Mouse (Mus musculus): Measurements from ENCODE around the gene Cacna1e. TPM values are rescaled to one million over a fixed set of nuclear protein-coding genes. Genes with fewer than 3 reads are reported as not detected.

Cacna1e gene
- total and polyA plus RNA-seq, 3 experiments = 0.60 to 8.5 (median 2.5) TPM

- TF ChIP-seq SIN3A (IDR thresholded peaks at IDR 0.05; ENCODE audit: low read length) = no peak
- TF ChIP-seq HCFC1 (IDR thresholded peaks at IDR 0.05; ENCODE audit: low read depth, low read length) = peak; percentile 79
- TF ChIP-seq JUN (IDR thresholded peaks at IDR 0.05; ENCODE audit: insufficient read depth, low read depth, low read length) = no peak
- in situ Hi-C loops (cut with MboI; ENCODE audit: low pct_ligation_motif_present, low pct_unique_long_range_greater_than_20kb, low sequenced_read_pairs) = loop anchor here (10.0 kb wide), 2 partner anchors 105 to 445 kb away; partner anchors contain the start of gene Cacna1e
- dilution Hi-C loops (cut with MboI; ENCODE audit: extremely low pct_ligation_motif_present, extremely low pct_unique_long_range_greater_than_20kb, low sequenced_read_pairs) = no loop called here
- H3K27me3 ChIP-seq (replicated peaks) = no peaks in the 10 kb centered on the region
- no peak overlapping the region for H3K4me2 ChIP-seq (ENCODE audit: insufficient read depth, low read depth, poor library complexity, severe bottlenecking)
- H3K79me2 ChIP-seq (replicated peaks; ENCODE audit: control insufficient read depth, extremely low read depth, insufficient read depth, poor library complexity, severe bottlenecking) = no peaks in the 10 kb centered on the region
- H3K9ac ChIP-seq (ENCODE audit: insufficient read depth, low read depth) = no peak overlapping the region
- peak; percentile 22 for DNase-seq (ENCODE audit: extremely low read depth)
- no peak overlapping the region for H3K27ac ChIP-seq (ENCODE audit: insufficient read depth, low read depth)
- peaks cover 9 to 25% of the 10 kb centered on the region in 2 experiments for H3K36me3 ChIP-seq (replicated peaks in 1 of 2; ENCODE audit: control insufficient read depth in 1 of 2, insufficient read depth in 1 of 2, low read length in 1 of 2)
- H3K4me1 ChIP-seq (ENCODE audit: control insufficient read depth in 1 of 2, insufficient read depth in 2 of 2) = peaks cover 10 to 19% of the 10 kb centered on the region in 2 experiments
- H3K9me3 ChIP-seq (replicated peaks; ENCODE audit: low read length) = no peaks in the 10 kb centered on the region
- no peak overlapping the region for H3K4me3 ChIP-seq (replicated peaks in 1 of 3; ENCODE audit: low read depth in 2 of 3, low read length in 2 of 3, poor library complexity in 1 of 3)
Observed at GRCm38 (mm10) chr1:154779908-154780514, 104.3 kb downstream of the Cacna1e start.

DNA sequence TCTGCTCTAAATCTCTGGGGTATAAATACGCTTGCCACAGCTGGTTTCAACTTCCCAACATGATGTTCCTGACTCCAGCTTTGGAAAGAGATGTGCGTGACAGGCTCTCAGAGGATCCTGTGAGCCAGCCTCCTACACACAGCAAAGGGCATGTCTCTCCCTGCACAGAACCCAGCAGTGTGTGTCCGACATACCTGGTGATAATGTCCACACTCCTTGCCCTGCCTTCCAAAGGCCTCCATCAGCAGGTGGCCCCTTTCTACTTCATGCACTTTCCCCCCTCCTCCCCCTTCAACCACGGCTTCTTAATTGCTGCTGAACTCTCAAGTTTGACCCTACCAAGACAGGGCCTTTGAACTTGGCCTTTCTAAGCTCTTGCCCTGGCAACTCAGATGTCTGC, 108.0 kb downstream of the Cacna1e start:
- Histone ChIP-seq H3K79me2 (replicated peaks; ENCODE audit: control insufficient read depth, extremely low read depth, insufficient read depth, poor library complexity, severe bottlenecking) (no peaks in the 10 kb centered on the region), H3K9ac (ENCODE audit: insufficient read depth, low read depth) (no peak overlapping the region), H3K27me3 (replicated peaks) (no peaks in the 10 kb centered on the region), H3K9me3 (replicated peaks; ENCODE audit: low read length) (no peaks in the 10 kb centered on the region), H3K27ac (ENCODE audit: insufficient read depth, low read depth) (no peak overlapping the region), H3K4me1 (ENCODE audit: control insufficient read depth in 1 of 2, insufficient read depth in 2 of 2) (peaks cover 8 to 19% of the 10 kb centered on the region in 2 experiments), H3K4me2 (ENCODE audit: insufficient read depth, low read depth, poor library complexity, severe bottlenecking) (no peak overlapping the region), H3K36me3 (replicated peaks in 1 of 2; ENCODE audit: control insufficient read depth in 1 of 2, insufficient read depth in 1 of 2, low read length in 1 of 2) (peaks cover 7 to 16% of the 10 kb centered on the region in 2 experiments), H3K4me3 (replicated peaks in 1 of 3; ENCODE audit: low read depth in 2 of 3, low read length in 2 of 3, poor library complexity in 1 of 3) (no peak overlapping the region)
- in situ Hi-C loops (cut with MboI; ENCODE audit: low pct_ligation_motif_present, low pct_unique_long_range_greater_than_20kb, low sequenced_read_pairs) (no loop called here), dilution Hi-C loops (cut with MboI; ENCODE audit: extremely low pct_ligation_motif_present, extremely low pct_unique_long_range_greater_than_20kb, low sequenced_read_pairs) (no loop called here)
- no peak for TF ChIP-seq MXI1 (IDR thresholded peaks at IDR 0.05; ENCODE audit: low read depth, low read length)
- no peak for TF ChIP-seq JUND (conservative IDR thresholded peaks at IDR 0.05; ENCODE audit: low read depth, low read length)
- TF ChIP-seq GABPA (IDR thresholded peaks at IDR 0.05; ENCODE audit: insufficient replicate concordance, low read depth, low read length) = no peak
- TF ChIP-seq IRF4 (IDR thresholded peaks at IDR 0.05; ENCODE audit: low read depth, low read length) = no peak
- no peak for TF ChIP-seq EP300 (IDR thresholded peaks at IDR 0.05; ENCODE audit: low read length)
- TF ChIP-seq MAX (IDR thresholded peaks at IDR 0.05; ENCODE audit: low read length) = no peak
- TF ChIP-seq USF2 (conservative IDR thresholded peaks at IDR 0.05; ENCODE audit: low read depth, low read length) = no peak
- no peak for TF ChIP-seq MAFK (IDR thresholded peaks at IDR 0.05; ENCODE audit: insufficient replicate concordance, low read length)
- TF ChIP-seq BHLHE40 (IDR thresholded peaks at IDR 0.05; ENCODE audit: low read depth, low read length) = no peak
- no peak for TF ChIP-seq RAD21 (IDR thresholded peaks at IDR 0.05; ENCODE audit: low read depth, low read length)
- no peak for DNase-seq (ENCODE audit: extremely low read depth)

DNA sequence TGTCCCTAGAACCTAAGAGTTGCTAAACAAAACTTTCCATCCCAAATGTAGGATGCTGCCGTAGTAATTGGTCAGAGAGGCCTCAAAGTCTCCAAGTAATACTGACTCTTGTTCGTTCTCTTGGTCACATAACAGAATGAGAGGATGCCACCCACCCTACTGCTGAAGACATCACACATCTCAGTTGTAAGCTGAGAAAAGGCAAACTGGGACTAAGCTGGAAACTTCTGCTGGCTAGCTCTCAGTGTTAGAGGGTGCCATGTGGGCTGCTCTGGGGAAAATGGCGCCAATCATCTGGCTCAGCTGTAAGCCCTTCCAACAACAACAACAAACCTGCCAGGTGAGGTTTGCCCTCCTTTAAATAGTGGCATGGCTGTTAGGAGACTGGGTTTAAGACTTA, 109.8 kb downstream of the Cacna1e start:
- dilution Hi-C loops (cut with MboI; ENCODE audit: extremely low pct_ligation_motif_present, extremely low pct_unique_long_range_greater_than_20kb, low sequenced_read_pairs) (no loop called here), in situ Hi-C loops (cut with MboI; ENCODE audit: low pct_ligation_motif_present, low pct_unique_long_range_greater_than_20kb, low sequenced_read_pairs) (no loop called here)
- Histone ChIP-seq H3K4me3 (replicated peaks in 1 of 3; ENCODE audit: low read depth in 2 of 3, low read length in 2 of 3, poor library complexity in 1 of 3) (no peak overlapping the region), H3K36me3 (replicated peaks in 1 of 2; ENCODE audit: control insufficient read depth in 1 of 2, insufficient read depth in 1 of 2, low read length in 1 of 2) (peaks cover 5 to 13% of the 10 kb centered on the region in 2 experiments), H3K9me3 (replicated peaks; ENCODE audit: low read length) (no peaks in the 10 kb centered on the region), H3K79me2 (replicated peaks; ENCODE audit: control insufficient read depth, extremely low read depth, insufficient read depth, poor library complexity, severe bottlenecking) (no peaks in the 10 kb centered on the region), H3K4me1 (ENCODE audit: control insufficient read depth in 1 of 2, insufficient read depth in 2 of 2) (peaks cover 3 to 8% of the 10 kb centered on the region in 2 experiments; a peak in 2 of 4 replicates), H3K27me3 (replicated peaks) (no peaks in the 10 kb centered on the region), H3K9ac (ENCODE audit: insufficient read depth, low read depth) (no peak overlapping the region), H3K27ac (ENCODE audit: insufficient read depth, low read depth) (no peak overlapping the region), H3K4me2 (ENCODE audit: insufficient read depth, low read depth, poor library complexity, severe bottlenecking) (no peak overlapping the region)
- DNase-seq (ENCODE audit: extremely low read depth) = no peak
- TF ChIP-seq MAZ (IDR thresholded peaks at IDR 0.05; ENCODE audit: low read depth, low read length) (no peak), BHLHE40 (IDR thresholded peaks at IDR 0.05; ENCODE audit: low read depth, low read length) (no peak), RAD21 (IDR thresholded peaks at IDR 0.05; ENCODE audit: low read depth, low read length) (no peak)
